Mouse (Mus musculus) erythroblast, embryonic 14.5 days (primary cell): ENCODE measurements around the gene Bace1.
A peak's percentile ranks its signal among the peaks of the same experiment; 100 is the strongest.

Source experiments
- GATA1 ChIP-seq: IDR thresholded peaks from 2 replicates; pipeline ENCODE4 v1.6.1; 2012; ENCODE audit warnings: low read length, inconsistent platforms, mixed read lengths
- TAL1 ChIP-seq: IDR thresholded peaks from 3 replicates; pipeline ENCODE4 v1.6.1; 2012; ENCODE audit warnings: low read length, inconsistent platforms, mixed read lengths

DNA sequence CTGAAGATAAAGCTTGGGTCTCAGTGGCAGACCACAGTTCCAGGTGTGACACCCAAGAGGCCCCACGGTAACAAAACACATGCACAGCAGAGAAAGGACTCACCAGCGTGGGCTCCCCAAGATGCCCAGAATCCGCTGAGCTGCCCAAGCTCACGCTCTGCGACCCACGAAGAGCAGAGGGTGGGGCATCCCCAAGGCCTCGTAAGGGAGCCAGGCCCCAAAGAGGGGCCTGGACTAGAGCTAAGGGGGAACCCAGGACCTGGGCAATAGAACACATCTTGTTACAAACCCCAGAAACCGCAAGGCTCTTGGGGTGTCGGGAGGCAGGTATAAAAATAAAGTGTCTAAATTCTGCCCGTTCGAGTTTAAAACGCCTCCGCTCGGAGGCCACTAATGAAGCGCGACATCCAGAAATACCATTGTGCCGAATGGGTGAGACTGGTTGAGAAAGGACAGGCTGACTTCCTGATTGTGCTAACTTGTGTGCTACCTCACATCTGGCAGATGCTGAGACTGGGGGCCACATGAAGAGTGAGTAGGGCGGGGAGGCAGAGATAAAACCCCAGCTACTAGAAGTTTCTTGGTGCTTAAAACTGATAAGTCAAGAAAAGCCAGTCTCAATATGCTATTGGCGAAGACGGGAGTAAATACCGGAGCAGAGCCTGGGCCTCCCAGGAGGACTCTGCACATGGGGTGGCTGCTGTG is 35.2 kb upstream of the Bace1 start:
- TF ChIP-seq GATA1 = no peak
- TF ChIP-seq TAL1 = peak; percentile 49; the same call in 2 of the 3 replicates
